Mouse (Mus musculus): ENCODE measurements around the gene 9930022D16Rik. TPM values are rescaled to one million over a fixed set of nuclear protein-coding genes. Genes with fewer than 3 reads are reported as not detected.

The 9930022D16Rik gene
- polyA plus RNA-seq, 1 experiment from 2014 or later = not detected

DNA sequence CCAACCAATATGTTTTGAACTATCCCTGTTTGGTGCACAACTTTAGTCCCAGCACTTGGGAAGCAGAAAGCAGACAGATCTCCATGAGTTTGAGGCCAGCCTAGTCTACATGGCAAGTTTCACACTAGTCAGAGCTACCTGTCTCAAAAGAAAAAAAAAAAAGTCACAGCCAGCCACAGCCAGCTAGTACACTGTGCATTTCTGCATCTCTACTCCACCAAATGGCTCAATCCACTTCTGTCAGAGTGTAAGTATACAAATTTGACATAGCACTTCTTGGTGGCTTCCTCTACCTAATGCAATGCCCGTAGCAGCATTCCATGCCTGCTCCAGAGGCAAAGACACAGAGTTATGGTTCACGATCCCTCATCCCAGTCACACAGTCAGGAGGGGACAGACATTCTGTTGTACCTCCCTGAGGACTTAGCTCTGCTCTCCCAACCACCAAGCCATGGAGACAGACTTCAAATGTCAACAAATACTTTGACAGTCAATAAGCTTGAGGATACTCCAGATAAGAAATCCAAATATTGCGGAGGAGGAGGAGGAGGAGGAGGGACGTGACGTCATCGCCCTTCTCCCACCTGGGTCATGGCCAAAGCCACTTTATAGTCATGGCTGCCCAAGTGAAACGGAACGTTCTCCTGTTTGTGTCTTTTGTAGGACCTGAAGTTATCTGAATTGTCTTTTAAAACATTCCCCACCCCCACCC is 3.1 kb downstream of the 9930022D16Rik start:
- peak; percentile 30 for ATAC-seq
- in situ Hi-C loops (cut with MboI; ENCODE audit: low pct_unique_long_range_greater_than_20kb) = no loop called here
- POLR2A ChIA-PET = no interaction called here

DNA sequence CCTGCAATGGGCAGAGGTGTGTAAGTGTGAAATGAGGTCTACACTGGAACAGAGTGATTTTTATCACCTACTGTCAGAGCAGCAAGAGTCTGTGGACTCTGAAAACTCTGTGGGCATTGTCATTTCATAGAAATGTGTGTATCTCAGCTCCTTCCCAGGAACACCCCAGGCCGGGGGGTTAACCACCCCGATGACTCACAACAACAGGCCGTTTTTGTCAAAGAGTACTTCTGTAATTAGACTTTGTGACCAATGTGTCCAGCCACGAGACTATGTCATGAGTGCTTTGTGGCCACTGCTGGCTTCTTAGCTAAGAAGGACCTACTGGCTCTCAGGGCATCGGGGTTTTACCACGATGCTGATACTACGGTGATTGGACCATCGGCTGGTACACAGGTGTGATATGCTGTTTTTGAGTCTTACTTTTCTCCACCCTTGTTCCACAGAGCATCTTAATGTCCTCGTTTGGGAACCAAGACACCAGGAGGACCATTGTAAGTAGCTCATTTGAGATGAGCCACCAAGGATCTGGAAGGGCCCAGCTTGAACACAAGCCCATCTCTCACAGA is 3.8 kb downstream of the 9930022D16Rik start:
- no peak for TF ChIP-seq CTCF (IDR thresholded peaks at IDR 0.05)
- in situ Hi-C loops (cut with MboI; ENCODE audit: low pct_unique_long_range_greater_than_20kb) = no loop called here

More for the DNA sequence above, 3.1 kb downstream of the 9930022D16Rik start:
- no peaks in the 10 kb centered on the region for H3K27me3 ChIP-seq
- TF ChIP-seq CTCF (IDR thresholded peaks at IDR 0.05) = no peak
- no peak for DNase-seq (ENCODE audit: low read depth, low spot score)
- CTCF ChIA-PET = interaction anchor here (1.1 to 1.5 kb wide), 6 partner anchors 13 to 162 kb away, joined by 3 to 4 read pairs (median 3); no protein-coding TSS in a partner anchor

DNA sequence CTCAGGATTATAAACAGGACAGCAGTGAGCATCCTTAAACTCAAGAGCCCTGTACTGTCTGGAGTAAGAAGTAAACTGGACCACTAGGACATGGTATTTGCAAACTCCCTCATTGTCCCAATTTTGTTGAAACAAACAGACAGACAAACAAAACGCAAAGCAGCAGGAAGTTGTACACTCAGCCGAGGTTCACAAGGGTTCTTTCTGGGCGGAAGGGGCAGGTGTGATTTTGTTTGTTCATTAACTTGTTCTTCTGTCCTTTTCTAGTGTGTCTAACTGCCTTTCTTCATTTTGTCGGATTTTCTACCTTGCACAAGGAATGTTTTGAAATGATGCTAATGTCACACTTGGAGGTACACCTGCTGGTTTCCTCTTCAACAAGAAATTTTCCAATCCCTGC is 5.7 kb downstream of the 9930022D16Rik start:
- no peak for DNase-seq (ENCODE audit: low read depth, low spot score)
- in situ Hi-C loops (cut with MboI; ENCODE audit: low pct_unique_long_range_greater_than_20kb) = no loop called here
- no peak for TF ChIP-seq CTCF (IDR thresholded peaks at IDR 0.05)
- ChIA-PET CTCF (interaction anchor here (1.1 to 1.7 kb wide), 2 partner anchors 88 to 93 kb away, joined by 3 to 6 read pairs; no protein-coding TSS in a partner anchor), POLR2A (interaction anchor here (1.7 kb wide), 1 partner anchor 25 kb away, joined by 4 read pairs; no protein-coding TSS in a partner anchor)
- ATAC-seq = no peak
- no peaks in the 10 kb centered on the region for H3K27me3 ChIP-seq

More for the DNA sequence above, 3.8 kb downstream of the 9930022D16Rik start:
- ChIA-PET POLR2A (interaction anchor here (1.0 kb wide), 1 partner anchor 44 kb away, joined by 3 read pairs; no protein-coding TSS in a partner anchor), CTCF (interaction anchor here (1.1 to 1.5 kb wide), 6 partner anchors 13 to 162 kb away, joined by 3 to 4 read pairs (median 3); no protein-coding TSS in a partner anchor)
- ATAC-seq (peak; percentile 54), DNase-seq (ENCODE audit: low read depth, low spot score) (peak; percentile 44)
- no peaks in the 10 kb centered on the region for H3K27me3 ChIP-seq

DNA sequence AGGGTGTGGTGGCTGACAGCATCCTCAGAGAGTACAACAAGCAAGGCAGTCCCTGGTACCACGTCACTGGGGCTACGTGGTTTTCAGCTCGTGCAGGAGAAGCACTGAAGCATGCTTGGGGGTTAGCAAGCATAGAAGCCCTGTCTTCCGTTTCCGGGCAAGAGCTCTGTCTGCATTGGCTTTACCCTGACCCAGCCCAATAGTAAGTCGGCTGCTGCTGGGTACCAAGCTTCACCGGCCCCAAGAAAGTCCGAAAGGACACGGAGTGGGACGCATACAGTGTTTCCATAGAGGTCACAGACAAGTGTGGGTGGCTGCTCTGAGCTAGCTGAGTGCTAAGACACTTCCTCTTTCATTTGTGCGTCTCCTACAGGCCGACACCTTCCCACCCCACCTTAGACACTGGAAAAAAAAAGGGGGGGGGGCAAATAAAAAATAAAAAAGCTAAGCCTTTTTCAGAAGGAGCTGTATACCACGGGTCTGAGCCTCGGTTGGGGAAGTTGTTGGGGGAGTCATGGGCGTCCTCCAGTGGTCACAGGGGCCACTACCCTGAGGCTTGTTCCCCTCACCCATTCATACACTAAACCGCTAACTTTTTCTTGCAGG is 6.3 kb downstream of the 9930022D16Rik start:
- no peak for TF ChIP-seq CTCF (IDR thresholded peaks at IDR 0.05)
- CTCF ChIA-PET = interaction anchor here (1.1 to 1.7 kb wide), 2 partner anchors 88 to 94 kb away, joined by 3 to 6 read pairs; no protein-coding TSS in a partner anchor
- DNase-seq (ENCODE audit: low read depth, low spot score) (no peak), ATAC-seq (no peak)
- in situ Hi-C loops (cut with MboI; ENCODE audit: low pct_unique_long_range_greater_than_20kb) = no loop called here
- POLR2A ChIA-PET = no interaction called here
- H3K27me3 ChIP-seq = no peaks in the 10 kb centered on the region

DNA sequence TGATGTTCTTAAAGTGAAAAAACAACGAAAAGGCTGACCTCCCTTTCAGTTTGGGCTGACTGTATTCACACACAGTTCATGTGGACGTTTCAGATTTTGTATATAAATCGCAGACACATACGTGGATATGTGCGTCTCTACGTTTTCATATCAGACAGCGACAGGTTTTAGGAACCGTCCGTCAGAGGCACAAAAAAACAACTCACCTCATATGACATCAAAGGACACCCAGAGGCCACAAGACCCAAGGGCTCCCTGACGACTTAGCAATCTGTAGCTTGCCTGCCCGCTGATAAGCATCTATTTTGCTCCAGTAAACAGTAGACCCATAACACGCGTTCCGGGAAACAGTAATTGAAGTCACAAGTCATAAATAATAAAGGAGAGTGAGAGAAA is 6.8 kb downstream of the 9930022D16Rik start:
- ATAC-seq = no peak
- no peak for TF ChIP-seq CTCF (IDR thresholded peaks at IDR 0.05)

DNA sequence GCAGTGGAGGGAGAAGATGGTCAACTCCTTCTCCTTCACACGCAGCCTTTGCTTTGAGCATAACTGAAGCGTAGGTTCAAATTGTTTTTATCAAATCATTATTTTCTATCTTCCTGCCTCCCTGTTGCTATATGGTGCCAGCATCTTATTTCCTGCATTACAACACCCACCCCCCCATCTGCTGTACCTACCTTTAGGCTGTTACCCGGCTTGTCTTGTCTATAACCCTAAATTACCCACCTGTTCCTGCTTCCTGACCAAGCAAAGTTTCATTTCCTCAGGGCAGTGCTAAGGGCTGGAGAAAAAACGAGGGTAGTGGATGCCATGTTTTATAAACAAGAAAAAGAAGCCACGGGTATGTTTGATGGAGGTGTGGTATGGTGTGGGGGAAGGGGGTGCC is 7.5 kb downstream of the 9930022D16Rik start:
- TF ChIP-seq CTCF (IDR thresholded peaks at IDR 0.05) = no peak
- H3K27me3 ChIP-seq = no peaks in the 10 kb centered on the region
- ChIA-PET CTCF (interaction anchor here (1.7 kb wide), 1 partner anchor 89 kb away, joined by 6 read pairs; no protein-coding TSS in a partner anchor), POLR2A (no interaction called here)
- no peak for ATAC-seq
- in situ Hi-C loops (cut with MboI; ENCODE audit: low pct_unique_long_range_greater_than_20kb) = no loop called here
- DNase-seq (ENCODE audit: low read depth, low spot score) = no peak

More for the DNA sequence above, 6.8 kb downstream of the 9930022D16Rik start:
- no peaks in the 10 kb centered on the region for H3K27me3 ChIP-seq
- ChIA-PET CTCF (interaction anchor here (1.1 to 1.7 kb wide), 2 partner anchors 89 to 94 kb away, joined by 3 to 6 read pairs; no protein-coding TSS in a partner anchor), POLR2A (no interaction called here)
- in situ Hi-C loops (cut with MboI; ENCODE audit: low pct_unique_long_range_greater_than_20kb) = no loop called here
- DNase-seq (ENCODE audit: low read depth, low spot score) = no peak

DNA sequence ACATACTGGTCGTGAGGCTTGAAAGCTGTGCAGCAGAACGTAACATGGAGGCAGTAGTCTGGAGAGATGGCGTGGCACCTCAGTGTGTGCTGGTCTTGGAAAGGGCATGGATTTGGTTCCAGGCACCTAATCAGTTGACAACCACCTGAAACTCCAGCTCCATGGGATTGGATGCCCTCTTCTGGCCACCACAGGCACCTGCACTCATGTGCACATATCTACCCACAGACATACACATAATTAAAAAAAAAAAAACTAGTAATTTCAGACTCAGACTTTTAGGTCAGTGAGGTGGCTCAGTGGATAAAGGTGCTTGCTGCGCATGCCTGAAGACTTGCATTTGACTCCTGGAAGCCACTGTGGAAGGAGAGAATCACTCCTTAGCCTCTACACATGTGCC is 8.5 kb downstream of the 9930022D16Rik start:
- ChIA-PET CTCF (interaction anchor here (1.2 kb wide), 1 partner anchor 78 kb away, joined by 4 read pairs; no protein-coding TSS in a partner anchor), POLR2A (no interaction called here)
- no peak for ATAC-seq
- no peak for DNase-seq (ENCODE audit: low read depth, low spot score)
- no peaks in the 10 kb centered on the region for H3K27me3 ChIP-seq
- no peak for TF ChIP-seq CTCF (IDR thresholded peaks at IDR 0.05)
- in situ Hi-C loops (cut with MboI; ENCODE audit: low pct_unique_long_range_greater_than_20kb) = no loop called here

DNA sequence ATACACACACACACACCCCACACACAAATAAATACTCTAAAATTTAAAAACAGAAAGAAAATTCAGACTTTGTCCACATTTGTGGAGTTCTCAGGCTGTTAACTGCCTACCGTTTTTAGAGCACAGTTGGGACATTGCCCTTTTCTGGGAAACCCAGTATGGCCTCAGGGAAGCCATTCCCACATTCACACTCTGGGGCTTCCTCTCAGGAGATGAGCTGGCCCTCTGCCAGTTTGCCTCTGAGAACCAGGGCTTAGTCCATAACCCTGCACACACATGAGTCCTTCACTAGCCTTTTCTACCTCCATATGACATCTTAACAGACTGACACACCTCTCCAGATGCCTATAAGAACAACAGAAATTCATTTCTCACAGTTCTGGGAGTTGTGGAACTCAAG is 9.6 kb downstream of the 9930022D16Rik start:
- CTCF ChIA-PET = no interaction called here
- TF ChIP-seq CTCF (IDR thresholded peaks at IDR 0.05) = no peak
- no peak for ATAC-seq
- no peak for DNase-seq (ENCODE audit: low read depth, low spot score)
- H3K27me3 ChIP-seq = no peaks in the 10 kb centered on the region
- in situ Hi-C loops (cut with MboI; ENCODE audit: low pct_unique_long_range_greater_than_20kb) = no loop called here
- POLR2A ChIA-PET = interaction anchor here (0.8 kb wide), 1 partner anchor 189 kb away, joined by 3 read pairs; no protein-coding TSS in a partner anchor

DNA sequence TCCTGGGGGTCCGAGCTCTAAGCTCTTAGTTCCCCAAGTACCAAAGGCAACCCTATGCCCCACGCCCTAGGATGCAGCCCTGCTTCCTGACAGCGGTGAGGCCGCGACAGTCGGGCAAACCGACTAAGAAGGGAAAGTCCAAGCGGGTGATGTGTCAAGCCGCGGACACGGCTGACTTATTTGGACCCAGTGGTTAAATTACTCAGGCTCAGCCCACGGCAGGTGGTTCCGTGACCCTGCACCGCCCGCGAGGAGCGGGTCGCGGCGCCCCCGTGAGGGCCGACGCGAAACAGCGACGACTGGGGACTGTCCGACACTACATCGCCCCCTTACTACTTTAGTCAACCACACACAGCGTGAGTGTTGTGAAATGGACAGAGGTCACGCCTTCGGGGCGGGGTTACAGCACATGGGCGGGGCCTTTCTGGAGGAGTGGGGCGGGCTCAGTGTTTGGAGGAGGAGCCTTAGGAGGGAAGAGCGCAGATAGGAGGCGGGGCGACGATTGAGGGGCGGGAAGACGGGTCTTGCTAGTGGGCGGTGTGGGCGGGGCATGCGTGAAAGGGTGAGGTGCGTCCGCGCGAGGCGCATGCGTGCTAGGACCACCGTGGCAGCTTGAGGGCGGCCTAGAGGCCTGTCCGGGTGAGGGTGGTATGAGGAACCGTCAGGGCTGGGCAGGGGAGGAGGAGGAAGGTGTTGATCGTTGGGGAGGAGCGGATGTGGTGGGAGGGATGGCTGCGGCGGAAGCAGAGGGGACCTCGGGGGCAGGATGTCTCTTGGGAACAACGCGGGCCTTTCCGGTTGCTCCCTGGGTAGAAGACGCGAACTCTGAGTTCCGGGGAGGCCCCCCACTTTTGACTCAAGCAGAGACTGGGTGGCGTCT is 11.9 kb downstream of the 9930022D16Rik start, which contains the start of gene Amz2:
TSS of gene Amz2 (plus strand) at position 555 of the 880 bp plus-strand sequence.
- ChIA-PET POLR2A (interaction anchor here (1.3 kb wide), 1 partner anchor 9 kb away, joined by 4 read pairs; no protein-coding TSS in a partner anchor), CTCF (interaction anchor here (0.6 to 1.4 kb wide), 6 partner anchors 80 to 195 kb away, joined by 3 to 4 read pairs (median 4); no protein-coding TSS in a partner anchor)
- DNase-seq (ENCODE audit: low read depth, low spot score) (peak; percentile 99), ATAC-seq (peak; percentile 97)
- H3K27me3 ChIP-seq = no peaks in the 10 kb centered on the region
- peak; percentile 100 for TF ChIP-seq CTCF (IDR thresholded peaks at IDR 0.05)
- in situ Hi-C loops (cut with MboI; ENCODE audit: low pct_unique_long_range_greater_than_20kb) = loop anchor here (5.0 to 25.0 kb wide), 3 partner anchors 63 to 963 kb away; partner anchors contain the start of gene Gna13
